Mouse (Mus musculus) left cerebral cortex, adult 9 months (tissue): ENCODE measurements around the gene Chrnd.
A peak's percentile ranks its signal among the peaks of the same experiment; 100 is the strongest.

Source experiments
- DNase-seq, 2 experiments: peaks; one replicate each; pipeline ENCODE4 v3.0.0; 2022; ENCODE audit warnings: low spot score in 2 of 2

Chrnd gene

DNA sequence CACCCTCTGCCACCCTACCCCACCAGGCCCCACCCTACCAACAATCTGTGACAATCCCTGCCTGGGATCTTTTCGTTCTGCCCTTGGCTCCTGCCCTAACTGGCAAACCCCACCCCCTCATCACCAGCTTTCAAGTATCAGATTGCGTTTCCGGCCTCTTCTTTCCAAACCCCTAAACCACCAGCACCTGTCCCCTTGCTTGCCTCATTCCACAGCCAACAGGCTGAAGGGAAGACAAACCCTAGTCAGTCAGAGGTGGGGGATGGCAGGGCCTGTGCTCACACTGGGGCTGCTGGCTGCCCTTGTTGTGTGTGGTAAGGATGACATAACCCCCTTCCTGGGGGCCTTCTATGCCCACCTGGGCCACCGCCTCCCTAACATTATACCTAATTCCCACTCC is at the start of gene Chrnd:
Gene Chrnd, plus strand, starts transcription at position 179 of the 400 bp plus-strand sequence.
- DNase-seq, result no peak

GRCm38 (mm10) chr1:87141550-87141949 is 48.9 kb upstream of the Chrnd start:
- no peak for DNase-seq

- DNase-seq, result no peak
Observed at GRCm38 (mm10) chr1:87142456-87142855, 48.0 kb upstream of the Chrnd start.

GRCm38 (mm10) chr1:87143141-87143540 is 47.3 kb upstream of the Chrnd start:
- no peak for DNase-seq

DNA sequence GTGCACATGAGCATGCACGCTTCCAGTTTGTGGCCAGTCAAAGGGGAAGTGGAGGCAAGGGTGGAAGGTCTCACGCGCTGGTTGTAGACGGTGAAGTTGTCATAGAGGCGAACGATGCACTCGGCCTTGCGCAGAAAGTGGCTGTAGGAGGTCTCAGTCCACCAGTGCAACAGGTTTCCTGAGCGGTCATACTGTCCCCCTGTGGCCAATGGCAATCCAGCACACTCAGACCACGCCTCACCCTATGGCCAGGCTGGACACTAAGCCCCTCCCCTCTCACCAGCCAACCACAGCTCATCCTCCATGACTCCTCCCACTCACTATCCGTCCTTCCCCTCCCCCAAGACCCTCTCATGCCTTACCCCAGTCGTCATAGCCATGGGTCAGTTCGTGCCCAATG is 41.0 kb upstream of the Chrnd start:
- no peak for DNase-seq

GRCm38 (mm10) chr1:87151286-87151685 is 39.1 kb upstream of the Chrnd start:
- DNase-seq, result no peak

DNA sequence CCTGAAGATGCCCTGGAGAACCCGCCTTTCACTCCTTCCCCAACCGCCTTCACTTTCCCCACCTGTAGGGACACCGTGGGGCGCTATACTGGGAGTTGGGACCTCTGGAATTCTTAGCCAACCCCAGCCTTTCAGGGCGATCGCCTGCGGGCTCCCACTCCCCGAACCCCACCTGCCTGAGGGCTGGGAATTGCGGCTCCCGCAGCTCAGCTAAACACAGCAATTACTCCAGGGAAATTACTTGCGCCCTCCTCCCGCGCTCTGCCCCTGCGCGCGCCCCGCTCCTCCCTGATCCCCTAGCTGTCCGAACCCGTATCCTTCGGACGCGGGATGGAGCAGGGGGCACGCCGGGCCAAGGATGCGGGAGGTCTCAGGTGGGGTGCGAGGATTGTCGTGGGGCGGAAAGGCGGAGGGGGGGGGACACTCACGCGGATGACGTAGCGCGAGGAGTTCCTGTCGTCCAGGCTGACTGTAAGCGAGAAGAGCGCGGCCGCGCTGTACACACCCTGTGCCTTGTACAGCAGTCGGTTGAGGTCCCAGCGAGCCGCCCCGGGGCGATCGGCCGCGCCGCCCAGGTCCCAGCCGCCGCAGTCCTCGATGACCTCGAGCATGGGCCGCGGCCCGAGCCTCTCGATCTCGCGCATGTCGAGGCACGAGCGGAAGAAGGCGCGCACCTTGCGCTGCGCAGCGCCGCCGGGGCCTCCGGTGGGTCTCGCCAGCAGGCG is 36.5 kb upstream of the Chrnd start:
- no peak for DNase-seq

GRCm38 (mm10) chr1:87154501-87155120 is 35.8 kb upstream of the Chrnd start:
- no peak for DNase-seq

DNA sequence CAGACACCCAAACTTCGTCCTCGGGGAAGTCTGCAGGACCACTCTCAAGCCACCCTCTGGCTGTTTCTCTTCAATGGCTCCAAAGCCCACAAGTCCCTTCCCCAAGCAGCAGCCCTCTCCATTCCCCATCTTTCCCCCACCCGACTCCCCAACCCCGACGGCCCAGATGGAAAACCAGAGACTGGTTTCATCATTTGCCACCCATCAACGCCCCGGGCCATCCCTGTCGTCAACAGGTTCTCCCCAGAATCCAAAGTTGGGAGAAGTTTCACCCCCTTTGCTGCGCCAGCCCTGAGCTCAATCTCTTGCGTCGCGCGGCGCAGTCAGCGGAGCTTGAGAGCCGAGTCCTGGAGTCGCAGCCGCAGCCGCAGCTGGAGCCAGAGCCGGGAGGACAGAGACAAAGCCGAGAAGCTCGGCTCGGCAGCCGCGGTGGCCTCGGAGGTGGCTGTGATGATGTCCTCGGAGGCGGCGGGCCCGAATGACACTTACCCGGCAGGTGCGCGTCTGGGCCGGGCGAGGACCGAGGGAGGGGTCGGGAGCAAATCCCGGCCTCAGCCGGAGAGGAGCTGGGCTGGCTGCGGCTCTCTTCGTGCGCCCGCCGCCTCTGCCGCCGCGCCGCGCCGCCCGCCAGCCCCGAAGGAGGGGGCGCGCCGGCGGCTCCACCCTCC is 34.7 kb upstream of the Chrnd start:
- peak in 1 of 2 experiments; percentile 30 for DNase-seq

DNA sequence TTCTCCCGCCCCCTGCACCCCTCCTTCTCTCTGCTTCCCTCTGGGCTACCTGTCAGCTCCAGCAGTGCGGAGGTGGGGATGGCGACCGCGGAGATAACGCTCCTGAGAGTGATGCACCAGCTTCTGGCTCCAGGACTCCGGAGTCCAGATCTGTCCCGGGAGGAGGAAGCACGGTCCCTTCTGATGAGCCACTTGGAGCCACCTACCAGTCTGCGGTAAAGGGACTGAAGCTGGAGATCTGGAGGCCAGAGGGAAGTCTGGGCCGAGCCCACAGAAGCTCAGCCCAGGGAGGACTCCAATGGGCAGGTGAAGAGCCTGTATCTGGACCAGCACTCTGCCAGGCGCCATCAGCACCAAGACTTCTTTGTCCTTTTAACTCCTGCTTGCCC is 34.2 kb upstream of the Chrnd start, which contains the start of gene Ecel1:
Gene Ecel1, minus strand, starts transcription at position 323 of the 389 bp plus-strand sequence.
- DNase-seq, result no peak

DNA sequence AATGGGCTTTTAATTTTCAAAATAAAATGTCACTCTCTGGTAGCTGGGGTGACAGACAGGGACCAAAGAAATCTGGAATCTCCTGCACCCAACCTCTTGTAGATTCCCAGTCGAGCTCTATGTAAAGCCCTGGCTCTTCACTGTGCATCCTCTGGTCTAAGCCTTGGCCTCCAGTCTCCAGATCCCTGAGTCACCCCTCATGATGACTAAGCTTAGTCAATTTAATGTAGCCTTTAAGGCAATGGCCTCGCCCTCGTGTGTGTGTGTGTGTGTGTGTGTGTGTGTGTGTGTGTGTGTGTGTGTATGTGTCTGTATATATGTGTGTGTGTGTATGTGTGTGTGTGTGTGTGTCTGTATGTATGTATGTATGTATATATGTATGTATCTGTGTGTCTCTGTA is 31.0 kb upstream of the Chrnd start:
- DNase-seq, result no peak

- no peak for DNase-seq
Observed at GRCm38 (mm10) chr1:87164164-87164795, 26.1 kb upstream of the Chrnd start.

DNA sequence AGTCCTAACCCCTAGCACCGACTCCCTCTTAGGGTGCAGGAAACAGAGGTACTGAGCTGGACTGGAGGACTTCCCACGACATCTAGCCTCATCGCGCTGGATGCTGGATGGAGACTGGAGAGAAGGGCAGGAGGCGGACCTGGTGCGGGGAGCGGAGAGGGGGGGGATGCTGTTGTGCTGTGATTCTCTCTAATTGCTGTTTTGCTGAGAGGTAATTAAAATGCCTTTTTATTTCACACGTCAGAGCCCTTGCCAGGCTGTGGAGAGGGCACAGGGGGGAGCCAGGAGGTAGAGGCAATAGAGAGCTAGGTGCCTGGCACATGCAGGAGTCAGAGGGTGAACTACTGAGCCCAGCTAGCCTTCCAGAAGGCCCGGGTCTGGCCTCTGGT is 25.6 kb upstream of the Chrnd start:
- DNase-seq, result no peak

GRCm38 (mm10) chr1:87170458-87170857 is 19.9 kb upstream of the Chrnd start:
- no peak for DNase-seq

DNA sequence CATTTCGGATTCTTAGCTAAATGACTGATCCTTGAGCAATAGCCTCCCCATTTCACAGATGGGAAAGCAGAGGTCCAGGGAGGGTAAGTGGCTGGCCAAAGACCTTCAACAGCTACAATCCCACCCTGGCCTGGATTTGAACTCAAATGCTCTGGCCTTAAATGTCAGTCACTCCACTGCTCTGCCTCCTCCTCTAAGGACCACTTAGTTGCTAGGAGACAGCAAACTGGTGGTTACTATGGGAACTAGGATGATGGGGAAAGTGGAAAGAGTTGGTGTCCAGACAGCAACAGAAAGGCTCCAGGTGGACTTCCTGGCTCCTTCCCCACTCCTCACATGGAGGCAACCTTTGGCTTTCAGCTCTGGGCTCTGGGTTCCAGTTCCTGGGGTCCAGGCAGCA is 19.1 kb upstream of the Chrnd start:
- DNase-seq, result no peak

DNA sequence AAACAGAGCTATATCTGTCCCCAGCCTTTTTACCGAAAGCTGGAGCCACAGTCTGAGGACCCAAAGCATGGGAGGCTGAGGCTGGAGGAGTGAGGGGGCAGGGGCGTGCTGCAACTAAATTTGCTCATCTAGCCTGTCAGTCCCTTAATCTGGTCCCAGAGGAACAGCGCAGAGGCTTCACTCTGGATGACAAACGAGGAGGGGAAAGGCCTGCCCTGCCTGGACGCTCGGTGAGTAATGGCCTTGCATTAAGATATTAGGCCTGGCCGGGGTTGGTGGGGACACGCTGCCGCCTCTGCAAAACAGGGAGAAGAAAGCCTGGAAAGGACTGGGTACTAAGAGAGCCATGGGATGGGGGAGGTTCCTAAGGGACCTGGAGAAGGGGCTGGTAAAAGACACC is 18.1 kb upstream of the Chrnd start:
- no peak for DNase-seq

DNA sequence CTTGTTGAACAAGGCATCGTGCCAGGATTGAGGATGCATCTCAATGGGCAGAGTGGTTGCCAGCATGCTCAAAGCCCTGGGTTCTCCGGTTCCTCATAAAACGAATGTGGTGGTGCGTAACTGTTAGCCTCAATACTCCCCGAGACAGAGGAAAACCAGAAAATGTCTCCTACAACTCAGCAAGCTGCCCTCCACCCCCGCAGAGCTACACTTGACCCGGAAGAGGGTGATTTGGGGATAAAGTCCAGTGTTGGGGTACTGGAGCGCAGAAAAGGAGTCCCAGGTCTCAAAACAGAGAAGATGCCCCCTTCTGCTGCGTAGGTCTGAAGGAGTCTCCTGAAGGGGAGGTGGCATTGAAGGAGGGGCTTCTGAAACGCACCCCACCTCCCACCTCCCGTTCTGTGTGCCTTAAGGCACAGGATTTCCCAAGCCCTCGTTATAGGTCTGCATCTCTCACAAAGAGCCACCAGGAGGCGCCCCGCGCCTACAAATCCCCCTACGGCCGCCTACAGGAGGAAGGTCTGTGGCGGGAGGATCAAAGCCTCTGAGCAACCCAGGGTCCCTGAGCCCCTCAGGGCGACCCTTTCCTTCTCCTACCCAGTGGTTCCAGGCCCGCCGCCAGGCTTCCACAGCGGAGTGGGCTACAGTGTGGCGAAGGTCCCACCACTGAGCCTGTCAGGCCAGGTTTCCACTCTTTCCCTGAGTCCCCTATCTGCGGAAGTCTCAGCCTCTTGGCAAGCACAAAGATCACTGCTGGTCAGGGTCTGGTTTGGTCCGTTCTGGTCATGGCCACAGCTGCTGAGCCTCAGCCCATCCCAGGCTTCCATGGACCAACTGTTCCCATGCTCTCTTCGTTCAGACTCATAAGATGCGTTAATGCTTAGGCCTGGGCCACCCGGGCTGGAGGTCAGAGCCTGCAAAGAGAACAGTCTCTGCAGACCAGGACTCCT is 16.1 kb upstream of the Chrnd start:
- peak in 1 of 2 experiments; percentile 63 for DNase-seq

DNA sequence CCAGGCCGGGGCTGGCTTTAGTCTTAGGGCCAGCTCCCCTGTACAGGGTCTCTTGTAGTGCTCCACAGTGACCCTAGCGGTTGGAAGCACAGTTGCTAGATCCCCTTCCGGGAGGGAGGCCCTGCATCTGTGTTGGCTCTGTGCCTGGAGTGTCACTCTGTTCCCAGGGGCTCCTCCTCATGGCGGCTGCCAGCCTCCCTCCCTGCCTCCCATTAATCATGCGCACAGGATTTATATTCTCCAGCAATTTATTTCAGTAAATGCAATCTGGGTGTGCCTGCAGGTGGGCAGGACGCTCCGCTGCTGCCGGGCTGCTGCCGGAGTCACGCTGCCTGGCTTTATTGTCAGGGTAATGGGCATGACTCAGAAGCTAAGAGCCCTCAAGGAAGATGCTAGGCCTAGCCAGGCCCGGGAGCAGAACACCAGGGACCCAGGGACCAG is 14.5 kb upstream of the Chrnd start:
- DNase-seq, result peak; percentile 56 to 59

DNA sequence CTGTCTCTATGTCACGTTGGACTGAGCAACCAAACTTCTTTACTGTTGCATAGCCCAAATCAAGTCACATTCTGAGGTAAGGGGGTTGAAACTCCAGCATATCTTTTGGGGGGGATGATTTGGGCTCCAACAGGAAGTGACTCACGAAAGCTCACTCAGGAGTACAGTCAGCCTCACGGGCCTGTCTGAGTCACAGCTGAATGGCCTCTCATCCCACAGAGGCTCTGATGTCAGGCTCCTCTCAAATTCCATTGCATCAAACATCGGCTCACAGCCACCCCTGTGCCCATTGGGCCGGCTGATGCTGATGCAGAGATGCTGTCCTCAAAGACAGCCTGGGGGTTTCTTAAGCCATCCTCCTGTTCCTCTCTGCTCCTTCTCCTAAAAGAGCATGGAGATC is 9.5 kb upstream of the Chrnd start:
- no peak for DNase-seq

DNA sequence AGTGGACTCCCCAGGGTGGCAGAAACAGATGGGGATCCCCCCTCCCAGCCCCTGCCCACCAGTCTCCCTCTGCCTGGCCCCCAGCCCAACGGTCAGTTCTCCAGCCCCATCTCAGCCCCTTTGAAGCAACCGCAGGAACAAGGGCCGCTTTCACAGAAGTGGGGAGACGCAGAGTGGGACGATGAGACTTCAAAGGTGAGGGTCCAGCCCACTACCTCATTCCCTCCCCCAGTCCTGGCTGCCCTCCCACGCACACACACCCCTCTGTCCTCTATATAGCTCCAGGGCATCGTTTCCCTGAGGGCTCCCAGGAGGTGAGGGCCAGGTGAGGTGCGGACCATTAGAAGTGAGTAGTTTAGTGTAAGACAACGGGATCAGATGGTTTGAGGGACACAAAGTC is 7.4 kb upstream of the Chrnd start, which contains the start of gene Prss56:
Gene Prss56, plus strand, starts transcription at position 301 of the 400 bp plus-strand sequence.
- DNase-seq, result no peak
